Mouse (Mus musculus): ENCODE data around the gene Adgrl1.

The Adgrl1 gene

GRCm38 (mm10) chr8:83989243-83989642, 89.3 kb downstream of the Adgrl1 start:
- no peak for DNase-seq (ENCODE audit: low spot score in 2 of 2)

GRCm38 (mm10) chr8:83990170-83990569, 90.3 kb downstream of the Adgrl1 start:
- no peak for DNase-seq (ENCODE audit: low spot score in 2 of 2)
